Mouse (Mus musculus): ENCODE measurements around the gene Aknad1.

DNA sequence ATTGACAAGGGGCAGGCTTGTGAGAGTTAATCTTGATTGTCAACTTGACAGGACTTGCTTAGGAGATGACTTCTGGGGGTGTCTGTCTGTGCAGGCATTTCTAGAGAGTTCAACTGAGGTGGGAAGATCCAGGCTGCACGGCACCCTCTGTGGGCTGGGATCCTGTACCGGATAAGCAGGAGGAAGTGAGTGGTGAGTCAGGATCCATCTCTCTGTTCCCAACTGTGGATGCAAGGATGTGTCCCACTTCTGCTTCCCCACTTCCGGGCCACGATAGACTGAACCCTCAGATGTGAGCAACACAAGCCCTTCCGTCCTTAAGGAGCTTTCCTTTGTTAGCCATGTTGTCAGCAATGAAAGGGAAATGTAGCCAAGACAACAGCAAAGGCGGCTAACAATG, 47.1 kb downstream of the Aknad1 start:
- TF ChIP-seq POLR2A (IDR thresholded peaks at IDR 0.05; ENCODE audit: borderline replicate concordance, insufficient read depth, low read length) (no peak), CTCF (IDR thresholded peaks at IDR 0.05; ENCODE audit: borderline replicate concordance, insufficient read depth, low read depth, low read length) (no peak)
